Comparison of ENCODE assay signal across 1 mouse cellular context in the genomic region with DNA sequence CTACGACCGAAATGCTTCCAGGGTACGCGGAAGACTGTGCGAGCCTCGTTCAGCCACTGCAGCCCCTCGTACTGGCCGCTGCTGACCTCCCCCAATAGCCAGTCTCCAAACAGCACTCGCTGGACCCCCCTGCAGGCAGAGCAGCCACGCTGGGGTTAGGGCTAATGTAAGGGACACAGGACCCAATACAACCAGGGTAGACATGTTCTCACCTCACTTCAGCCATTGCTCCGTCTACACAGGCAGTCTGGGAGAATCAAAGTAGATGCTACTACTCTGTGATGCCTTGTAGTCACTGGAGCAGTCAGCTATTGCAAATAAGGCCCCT.
TF ChIP-seq lines count a peak whose summit lies in the region.

No protein-coding gene starts in this region.

TF ChIP-seq in CH12.LX, 34 proteins besides CTCF, POLR2A, EP300 and RAD21:
- TF ChIP-seq E2F4 (IDR thresholded peaks at IDR 0.05; ENCODE audit: insufficient replicate concordance, low read depth, low read length): no peak
- TF ChIP-seq GABPA (IDR thresholded peaks at IDR 0.05; ENCODE audit: insufficient replicate concordance, low read depth, low read length): no peak
- no peak for TF ChIP-seq NRF1 (IDR thresholded peaks at IDR 0.05; ENCODE audit: low read depth, low read length)
- no peak for TF ChIP-seq MYC (IDR thresholded peaks at IDR 0.05; ENCODE audit: low read depth, low read length)
- peak; percentile 20; the same call in 1 of the 2 replicates for TF ChIP-seq CHD2 (IDR thresholded peaks at IDR 0.05; ENCODE audit: low read length)
- TF ChIP-seq SIN3A (IDR thresholded peaks at IDR 0.05; ENCODE audit: low read length): no peak; the same call in 1 of the 2 replicates
- TF ChIP-seq MAZ (IDR thresholded peaks at IDR 0.05; ENCODE audit: low read depth, low read length): 0 out of 2 replicates have a peak, but pooled peaks have one; percentile 6
- no peak for TF ChIP-seq PAX5 (IDR thresholded peaks at IDR 0.05; ENCODE audit: low read length)
- TF ChIP-seq CHD1 (IDR thresholded peaks at IDR 0.05; ENCODE audit: low read depth, low read length): no peak
- no peak for TF ChIP-seq NELFE (IDR thresholded peaks at IDR 0.05; ENCODE audit: low read depth, low read length)
- TF ChIP-seq USF1 (IDR thresholded peaks at IDR 0.05; ENCODE audit: low read depth, low read length): no peak
- 0 out of 2 replicates have a peak, but pooled peaks have one; percentile 31 for TF ChIP-seq MXI1 (IDR thresholded peaks at IDR 0.05; ENCODE audit: low read depth, low read length)
- TF ChIP-seq ELF1 (IDR thresholded peaks at IDR 0.05; ENCODE audit: low read depth, low read length): no peak
- 0 out of 2 replicates have a peak, but pooled peaks have one; percentile 1 for TF ChIP-seq MEF2A (IDR thresholded peaks at IDR 0.05; ENCODE audit: borderline replicate concordance, low read depth, low read length)
- no peak for TF ChIP-seq TBP (conservative IDR thresholded peaks at IDR 0.05; ENCODE audit: low read depth, low read length)
- no peak for TF ChIP-seq HCFC1 (IDR thresholded peaks at IDR 0.05; ENCODE audit: low read depth, low read length)
TF ChIP-seq in CH12.LX: peak in this region for 4.
